Mouse (Mus musculus): ENCODE results near the gene Zfp933. TPM values are rescaled to one million over a fixed set of nuclear protein-coding genes. Genes with fewer than 3 reads are reported as not detected.
"Not testable (repeated sequence)": the region's sequence is repeated elsewhere in the genome, so short reads cannot be mapped to it uniquely, and the experiment has no call there.

The Zfp933 gene
- polyA plus RNA-seq, 1 experiment, result 3.2 TPM

GRCm38 (mm10) chr4:147869238-147869637 is 21.1 kb upstream of the Zfp933 start:
- H3K4me1 ChIP-seq (ENCODE audit: control insufficient read depth, insufficient read depth, insufficient read length, low read length), result peaks cover 11% of the 10 kb centered on the region; the same call in 1 of the 2 replicates
- peak overlapping the region; percentile 35; the same call in 1 of the 2 replicates for H3K27ac ChIP-seq (replicated peaks; ENCODE audit: low read depth, low read length)
- H3K4me3 ChIP-seq (ENCODE audit: insufficient read depth, low read depth, low read length), result peak overlapping the region; percentile 69

- peaks cover 11% of the 10 kb centered on the region; the same call in 1 of the 2 replicates for H3K4me1 ChIP-seq (ENCODE audit: control insufficient read depth, insufficient read depth, insufficient read length, low read length)
- peak within 1 kb of the TSS; percentile 35 for H3K27ac ChIP-seq (replicated peaks; ENCODE audit: low read depth, low read length)
- peak within 1 kb of the TSS; percentile 69 for H3K4me3 ChIP-seq (ENCODE audit: insufficient read depth, low read depth, low read length)
Measured at GRCm38 (mm10) chr4:147868450-147869031, 20.4 kb upstream of the Zfp933 start, which contains the start of the genes Miip and Fv1. Gene Miip (minus strand): TSS chr4:147868816. Gene Fv1 (plus strand): TSS chr4:147868979.

GRCm38 (mm10) chr4:147867563-147868449 is 19.6 kb upstream of the Zfp933 start:
- Histone ChIP-seq H3K4me1 (ENCODE audit: control insufficient read depth, insufficient read depth, insufficient read length, low read length) (peaks cover 11% of the 10 kb centered on the region; the same call in 1 of the 2 replicates), H3K27ac (replicated peaks; ENCODE audit: low read depth, low read length) (no peak overlapping the region; the same call in 1 of the 2 replicates), H3K4me3 (ENCODE audit: insufficient read depth, low read depth, low read length) (peak overlapping the region; percentile 69)

GRCm38 (mm10) chr4:147866793-147867192 is 18.6 kb upstream of the Zfp933 start:
- not testable (repeated sequence) for H3K4me3 ChIP-seq (ENCODE audit: insufficient read depth, low read depth, low read length); H3K27ac ChIP-seq (replicated peaks; ENCODE audit: low read depth, low read length)
- H3K4me1 ChIP-seq (ENCODE audit: control insufficient read depth, insufficient read depth, insufficient read length, low read length), result peaks cover 11% of the 10 kb centered on the region; the same call in 1 of the 2 replicates

GRCm38 (mm10) chr4:147866056-147866455 is 17.9 kb upstream of the Zfp933 start:
- no peak overlapping the region for H3K4me3 ChIP-seq (ENCODE audit: insufficient read depth, low read depth, low read length)
- H3K4me1 ChIP-seq (ENCODE audit: control insufficient read depth, insufficient read depth, insufficient read length, low read length), result peaks cover 11% of the 10 kb centered on the region; the same call in 1 of the 2 replicates
- H3K27ac ChIP-seq (replicated peaks; ENCODE audit: low read depth, low read length), result no peak overlapping the region

GRCm38 (mm10) chr4:147865651-147866050 is 17.5 kb upstream of the Zfp933 start:
- H3K27ac ChIP-seq (replicated peaks; ENCODE audit: low read depth, low read length), result no peak overlapping the region
- H3K4me3 ChIP-seq (ENCODE audit: insufficient read depth, low read depth, low read length), result no peak overlapping the region

GRCm38 (mm10) chr4:147862051-147862450 is 13.9 kb upstream of the Zfp933 start:
- H3K27ac ChIP-seq (replicated peaks; ENCODE audit: low read depth, low read length), result no peak overlapping the region

More at GRCm38 (mm10) chr4:147865651-147866050, 17.5 kb upstream of the Zfp933 start:
- H3K4me1 ChIP-seq (ENCODE audit: control insufficient read depth, insufficient read depth, insufficient read length, low read length), result peaks cover 11% of the 10 kb centered on the region; the same call in 1 of the 2 replicates

GRCm38 (mm10) chr4:147850776-147851175 is 2.6 kb upstream of the Zfp933 start:
- Histone ChIP-seq H3K4me3 (ENCODE audit: insufficient read depth, low read depth, low read length) (no peak overlapping the region), H3K4me1 (ENCODE audit: control insufficient read depth, insufficient read depth, insufficient read length, low read length) (no peaks in the 10 kb centered on the region; the same call in 1 of the 2 replicates), H3K27ac (replicated peaks; ENCODE audit: low read depth, low read length) (no peak overlapping the region)

More at GRCm38 (mm10) chr4:147862051-147862450, 13.9 kb upstream of the Zfp933 start:
- H3K4me1 ChIP-seq (ENCODE audit: control insufficient read depth, insufficient read depth, insufficient read length, low read length), result no peaks in the 10 kb centered on the region
- no peak overlapping the region for H3K4me3 ChIP-seq (ENCODE audit: insufficient read depth, low read depth, low read length)

- Histone ChIP-seq H3K27ac (replicated peaks; ENCODE audit: low read depth, low read length) (peak overlapping the region; percentile 72), H3K4me1 (ENCODE audit: control insufficient read depth, insufficient read depth, insufficient read length, low read length) (no peaks in the 10 kb centered on the region; the same call in 1 of the 2 replicates), H3K4me3 (ENCODE audit: insufficient read depth, low read depth, low read length) (peak overlapping the region; percentile 63)
Measured at GRCm38 (mm10) chr4:147848584-147848991, 422 bp upstream of the Zfp933 start.

- H3K4me3 ChIP-seq (ENCODE audit: insufficient read depth, low read depth, low read length), result no peak overlapping the region
- H3K4me1 ChIP-seq (ENCODE audit: control insufficient read depth, insufficient read depth, insufficient read length, low read length), result no peaks in the 10 kb centered on the region
- no peak overlapping the region for H3K27ac ChIP-seq (replicated peaks; ENCODE audit: low read depth, low read length)
Measured at GRCm38 (mm10) chr4:147842871-147843270, 5.3 kb downstream of the Zfp933 start.

GRCm38 (mm10) chr4:147839282-147839681 is 8.9 kb downstream of the Zfp933 start:
- not testable (repeated sequence) for H3K4me1 ChIP-seq (ENCODE audit: control insufficient read depth, insufficient read depth, insufficient read length, low read length); H3K4me3 ChIP-seq (ENCODE audit: insufficient read depth, low read depth, low read length); H3K27ac ChIP-seq (replicated peaks; ENCODE audit: low read depth, low read length)

GRCm38 (mm10) chr4:147824389-147824788 is 23.8 kb downstream of the Zfp933 start:
- H3K4me1 ChIP-seq (ENCODE audit: control insufficient read depth, insufficient read depth, insufficient read length, low read length), result no peaks in the 10 kb centered on the region
- H3K27ac ChIP-seq (replicated peaks; ENCODE audit: low read depth, low read length), result no peak overlapping the region
- H3K4me3 ChIP-seq (ENCODE audit: insufficient read depth, low read depth, low read length), result no peak overlapping the region

GRCm38 (mm10) chr4:147821414-147821813 is 26.8 kb downstream of the Zfp933 start:
- not testable (repeated sequence) for H3K4me1 ChIP-seq (ENCODE audit: control insufficient read depth, insufficient read depth, insufficient read length, low read length); H3K4me3 ChIP-seq (ENCODE audit: insufficient read depth, low read depth, low read length); H3K27ac ChIP-seq (replicated peaks; ENCODE audit: low read depth, low read length)

GRCm38 (mm10) chr4:147819659-147820058 is 28.5 kb downstream of the Zfp933 start:
- H3K4me3 ChIP-seq (ENCODE audit: insufficient read depth, low read depth, low read length); H3K4me1 ChIP-seq (ENCODE audit: control insufficient read depth, insufficient read depth, insufficient read length, low read length); H3K27ac ChIP-seq (replicated peaks; ENCODE audit: low read depth, low read length): not testable (repeated sequence)

- Histone ChIP-seq H3K27ac (replicated peaks; ENCODE audit: low read depth, low read length) (no peak overlapping the region), H3K4me3 (ENCODE audit: insufficient read depth, low read depth, low read length) (no peak overlapping the region)
Measured at GRCm38 (mm10) chr4:147814592-147815167, 33.5 kb downstream of the Zfp933 start.

More at GRCm38 (mm10) chr4:147814592-147815167, 33.5 kb downstream of the Zfp933 start:
- H3K4me1 ChIP-seq (ENCODE audit: control insufficient read depth, insufficient read depth, insufficient read length, low read length), result no peaks in the 10 kb centered on the region

All from brown adipose tissue, adult 24 weeks (tissue).